Mouse (Mus musculus) E14TG2a.4 (cell line): ENCODE measurements around the gene Fermt2.

Experiments used
- CTCF ChIP-seq: conservative IDR thresholded peaks from 2 replicates; pipeline ENCODE4 v1.5.1; 2014; ENCODE audit warnings: low read length
- POU5F1 ChIP-seq: IDR thresholded peaks from 2 replicates; pipeline ENCODE4 v1.6.1; 2014; ENCODE audit warnings: low read length, borderline replicate concordance

DNA sequence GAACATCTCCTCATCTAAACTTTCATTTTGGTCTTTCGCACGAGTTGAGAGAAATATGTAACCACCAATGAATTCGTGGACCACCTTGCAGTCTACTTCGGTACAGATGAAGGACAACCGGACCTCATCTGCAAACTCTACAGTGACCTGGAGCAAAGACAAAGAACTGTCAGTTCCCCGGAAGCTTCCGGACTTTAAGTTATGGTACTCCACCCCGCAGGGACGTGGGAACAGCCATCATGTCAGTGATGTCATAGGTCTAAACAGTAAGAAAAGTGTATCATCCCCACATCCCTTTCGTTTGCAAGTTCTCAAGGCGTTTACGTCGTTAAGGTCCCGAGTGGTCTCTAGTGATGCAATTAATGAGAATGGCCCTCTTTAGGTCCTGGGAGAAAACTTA lies 70.0 kb downstream of the Fermt2 start:
- TF ChIP-seq CTCF, result no peak
- TF ChIP-seq POU5F1, result no peak
